Mouse (Mus musculus) neural tube, embryonic 11.5 days (tissue): ENCODE measurements at regions not wholly inside any gene's neighbourhood (a gene's known extent, or its start where the extent isn't known, plus 50 kb on each side); places are given as distances from the start of the nearest gene placed in this dataset.

Experiments used
- ATAC-seq: fragments of 200-750 bp; cut with Nextera tagmentation; 2 replicates; pipeline ENCODE4 v1.8.0; 2017; ENCODE audit warnings: moderate number of reproducible peaks, mild to moderate bottlenecking, moderate TSS enrichment, moderate library complexity; ENCODE audit not compliant: insufficient read depth, low FRiP score, low TSS enrichment
- DNase-seq: peaks from one replicate; pipeline ENCODE4 v3.0.0-alpha.2; 2015; ENCODE audit warnings: low spot score
- H3K27ac ChIP-seq: fragments of 300-500 bp; sonication (generic); 2 replicates; pipeline ENCODE4 v1.5.1; 2014; ENCODE audit warnings: low read depth, mild to moderate bottlenecking, low read length
- H3K27me3 ChIP-seq: fragments of 300-500 bp; sonication (generic); 2 replicates; pipeline ENCODE4 v1.6.1; 2014; ENCODE audit warnings: mild to moderate bottlenecking, low read length, mixed read lengths; ENCODE audit not compliant: control insufficient read depth, insufficient read depth
- H3K36me3 ChIP-seq: fragments of 300-500 bp; sonication (generic); 2 replicates; pipeline ENCODE4 v1.6.1; 2014; ENCODE audit warnings: mild to moderate bottlenecking, low read length, moderate library complexity, mixed read lengths; ENCODE audit not compliant: control insufficient read depth, insufficient read depth
- H3K4me1 ChIP-seq: fragments of 300-500 bp; sonication (generic); 2 replicates; pipeline ENCODE4 v1.6.1; 2014; ENCODE audit warnings: low read length, mixed read lengths; ENCODE audit not compliant: control insufficient read depth, insufficient read depth
- H3K4me2 ChIP-seq: fragments of 300-500 bp; sonication (generic); 2 replicates; pipeline ENCODE4 v1.6.1; 2014; ENCODE audit warnings: low read depth, mild to moderate bottlenecking, moderate library complexity
- H3K4me3 ChIP-seq: fragments of 300-500 bp; sonication (generic); 2 replicates; pipeline ENCODE4 v1.5.1; 2014; ENCODE audit warnings: low read depth, low read length
- H3K9ac ChIP-seq: fragments of 300-500 bp; sonication (generic); 2 replicates; pipeline ENCODE4 v1.6.1; 2014; ENCODE audit warnings: mild to moderate bottlenecking, low read length
- H3K9me3 ChIP-seq: fragments of 300-500 bp; sonication (generic); 2 replicates; pipeline ENCODE4 v1.6.1; 2016; ENCODE audit warnings: low read length; ENCODE audit not compliant: control insufficient read depth
- WGBS: fragments of 180-500 bp; shearing (Covaris S2); extraction: QIAGEN DNeasy Blood & Tissue Kit; methylation state at CpG from one replicate; pipeline ENCODE4 v1.1.7; 2014; 5-methylcytosine and 5-hydroxymethylcytosine counted together

- Histone ChIP-seq H3K4me1 (no peaks in the 10 kb centered on the region), H3K27ac (no peak overlapping the region), H3K27me3 (no peaks in the 10 kb centered on the region), H3K4me3 (no peak overlapping the region), H3K9ac (no peak overlapping the region), H3K36me3 (no peaks in the 10 kb centered on the region), H3K9me3 (no peaks in the 10 kb centered on the region), H3K4me2 (no peak overlapping the region)
- 86% methylated on average over 2 of the region's 2 CpGs for WGBS
- DNase-seq (no peak), ATAC-seq (no peak)
Observed at GRCm38 (mm10) chr1:159398643-159399042, 124.9 kb upstream of the Tnr start.

DNA sequence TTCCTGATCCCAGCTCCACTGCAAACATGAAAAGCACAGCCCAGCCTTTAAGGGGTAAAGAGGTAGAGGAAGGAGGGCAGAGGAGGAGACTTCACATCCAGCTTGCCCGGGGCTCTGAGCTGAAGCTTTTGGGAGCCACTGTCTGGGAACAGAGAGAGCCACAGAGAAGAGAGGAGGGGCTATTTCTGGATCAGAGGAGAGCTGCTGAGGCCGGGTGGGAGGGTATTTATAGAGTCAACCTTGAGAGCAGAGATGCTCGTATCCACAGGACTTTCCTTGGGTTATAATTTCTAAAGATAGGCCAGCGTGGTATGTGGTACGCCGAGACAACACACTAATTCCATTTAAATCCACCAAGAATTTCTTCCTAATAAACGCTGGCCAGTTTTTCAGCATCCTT, 117.3 kb upstream of the Tnr start:
- Histone ChIP-seq H3K4me2 (no peak overlapping the region), H3K4me3 (no peak overlapping the region), H3K4me1 (no peaks in the 10 kb centered on the region), H3K27ac (no peak overlapping the region), H3K36me3 (no peaks in the 10 kb centered on the region), H3K9me3 (no peaks in the 10 kb centered on the region), H3K27me3 (no peaks in the 10 kb centered on the region), H3K9ac (no peak overlapping the region)
- 72% methylated on average over 7 of the region's 7 CpGs for WGBS
- no peak for ATAC-seq
- DNase-seq = no peak

DNA sequence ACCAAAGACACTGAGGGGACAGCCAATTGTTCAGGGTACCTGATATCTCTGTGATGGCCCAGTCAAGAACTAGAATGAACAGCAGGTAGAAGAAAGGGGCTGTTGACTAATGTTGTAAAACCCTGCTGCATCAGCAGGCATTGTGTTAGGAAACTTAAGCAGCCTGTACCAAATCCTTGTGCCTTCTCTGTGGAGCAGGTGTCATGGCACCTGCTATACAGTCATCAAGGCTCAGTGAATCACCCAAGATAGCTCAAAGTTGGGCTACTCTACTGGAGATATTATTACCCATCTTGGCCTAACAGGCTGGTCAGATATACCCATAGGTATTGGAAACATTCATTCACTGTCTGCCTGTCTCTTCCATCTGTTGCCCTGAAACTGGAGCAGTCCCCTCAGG, 116.8 kb upstream of the Tnr start:
- DNase-seq = no peak
- no peak for ATAC-seq
- Histone ChIP-seq H3K36me3 (no peaks in the 10 kb centered on the region), H3K4me3 (no peak overlapping the region), H3K27ac (no peak overlapping the region), H3K4me2 (no peak overlapping the region), H3K9ac (no peak overlapping the region), H3K4me1 (no peaks in the 10 kb centered on the region), H3K27me3 (no peaks in the 10 kb centered on the region), H3K9me3 (no peaks in the 10 kb centered on the region)

- DNase-seq (peak; percentile 19), ATAC-seq (peak; percentile 74)
- no peak overlapping the region for H3K4me3 ChIP-seq
- no peak overlapping the region for H3K4me2 ChIP-seq
- H3K27ac ChIP-seq = no peak overlapping the region
- no peaks in the 10 kb centered on the region; the same call in 1 of the 2 replicates for H3K4me1 ChIP-seq
- H3K9me3 ChIP-seq = no peaks in the 10 kb centered on the region
- no peaks in the 10 kb centered on the region for H3K27me3 ChIP-seq
- no peaks in the 10 kb centered on the region for H3K36me3 ChIP-seq
- H3K9ac ChIP-seq = no peak overlapping the region
- WGBS = 53% methylated on average over 5 of the region's 5 CpGs
Observed at GRCm38 (mm10) chr1:159413374-159413773, 110.2 kb upstream of the Tnr start.

- Histone ChIP-seq H3K27ac (no peak overlapping the region), H3K9ac (no peak overlapping the region), H3K4me1 (no peaks in the 10 kb centered on the region; the same call in 1 of the 2 replicates), H3K27me3 (no peaks in the 10 kb centered on the region), H3K36me3 (no peaks in the 10 kb centered on the region), H3K9me3 (no peaks in the 10 kb centered on the region), H3K4me2 (no peak overlapping the region), H3K4me3 (no peak overlapping the region)
- 67% methylated on average over 3 of the region's 3 CpGs for WGBS
- DNase-seq (no peak), ATAC-seq (no peak)
Observed at GRCm38 (mm10) chr1:159415656-159416055, 107.9 kb upstream of the Tnr start.

DNA sequence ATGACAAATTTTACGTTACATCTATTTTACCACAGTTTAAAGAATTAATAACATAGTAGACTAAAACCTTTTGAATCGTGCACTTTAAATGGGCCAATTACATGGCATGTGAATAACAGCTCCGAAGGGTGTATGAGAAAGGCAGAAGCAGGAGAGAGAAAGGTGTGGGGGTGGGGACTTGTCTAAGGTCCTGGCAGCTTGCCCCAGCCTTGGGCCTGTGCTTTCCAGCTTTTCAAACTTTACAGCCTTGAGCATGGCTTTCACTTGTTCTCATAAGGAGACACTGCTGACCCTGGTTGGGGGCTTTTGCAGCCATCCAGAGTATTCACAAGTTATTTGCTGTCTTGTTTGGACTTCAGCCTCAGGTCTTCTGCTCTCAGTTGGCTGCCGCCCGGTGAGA, 106.4 kb upstream of the Tnr start:
- H3K27ac ChIP-seq = no peak overlapping the region
- ATAC-seq = no peak
- DNase-seq = no peak
- H3K4me3 ChIP-seq = no peak overlapping the region
- no peak overlapping the region for H3K9ac ChIP-seq
- H3K27me3 ChIP-seq = no peaks in the 10 kb centered on the region
- no peaks in the 10 kb centered on the region for H3K9me3 ChIP-seq
- no peak overlapping the region for H3K4me2 ChIP-seq
- WGBS = 87% methylated on average over 5 of the region's 5 CpGs
- no peaks in the 10 kb centered on the region; the same call in 1 of the 2 replicates for H3K4me1 ChIP-seq
- H3K36me3 ChIP-seq = no peaks in the 10 kb centered on the region

- Histone ChIP-seq H3K9me3 (no peaks in the 10 kb centered on the region), H3K27ac (no peak overlapping the region), H3K4me1 (no peaks in the 10 kb centered on the region), H3K4me2 (no peak overlapping the region), H3K27me3 (no peaks in the 10 kb centered on the region), H3K9ac (no peak overlapping the region), H3K36me3 (no peaks in the 10 kb centered on the region), H3K4me3 (no peak overlapping the region)
- ATAC-seq (no peak), DNase-seq (no peak)
- WGBS = 74% methylated on average over 6 of the region's 7 CpGs
Observed at GRCm38 (mm10) chr1:159419301-159419965, 104.1 kb upstream of the Tnr start.

GRCm38 (mm10) chr1:159420189-159420588, 103.4 kb upstream of the Tnr start:
- no peak overlapping the region for H3K9ac ChIP-seq
- no peaks in the 10 kb centered on the region for H3K9me3 ChIP-seq
- no peaks in the 10 kb centered on the region for H3K4me1 ChIP-seq
- no peak overlapping the region for H3K27ac ChIP-seq
- DNase-seq (no peak), ATAC-seq (no peak)
- H3K4me2 ChIP-seq = no peak overlapping the region
- no peaks in the 10 kb centered on the region for H3K36me3 ChIP-seq
- no peaks in the 10 kb centered on the region for H3K27me3 ChIP-seq
- H3K4me3 ChIP-seq = no peak overlapping the region
- WGBS = 94% methylated on average over 5 of the region's 5 CpGs

DNA sequence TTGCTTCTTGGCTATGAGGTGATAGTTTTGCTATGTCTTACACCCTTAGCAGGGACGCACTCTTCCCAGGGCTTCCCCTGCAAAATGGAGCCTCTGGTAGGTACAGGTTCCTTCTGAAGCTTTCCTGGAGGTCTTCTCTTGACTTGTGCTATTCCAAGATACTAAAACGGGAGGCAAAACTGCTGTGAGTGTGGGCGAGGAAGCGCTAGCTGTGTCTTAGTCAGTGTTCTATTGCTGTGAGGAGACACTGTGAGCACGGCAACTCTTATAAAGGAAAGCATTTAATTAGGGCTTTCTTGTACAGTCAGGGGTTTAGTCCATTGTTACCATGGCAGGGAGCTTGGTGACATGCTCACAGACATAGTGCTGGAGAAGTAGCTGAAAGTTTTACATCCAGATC, 99.9 kb upstream of the Tnr start:
- Histone ChIP-seq H3K4me1 (no peaks in the 10 kb centered on the region), H3K9ac (no peak overlapping the region), H3K9me3 (no peaks in the 10 kb centered on the region), H3K27ac (no peak overlapping the region), H3K27me3 (no peaks in the 10 kb centered on the region), H3K4me2 (no peak overlapping the region), H3K4me3 (no peak overlapping the region), H3K36me3 (no peaks in the 10 kb centered on the region)
- 87% methylated on average over 5 of the region's 5 CpGs for WGBS
- no peak for ATAC-seq
- DNase-seq = no peak
